Mouse (Mus musculus): ENCODE data around the gene Eps8l3.

The Eps8l3 gene

GRCm38 (mm10) chr3:107877005-107877404 lies at the start of gene Eps8l3:
Eps8l3 (plus strand) TSS chr3:107877229.
- DNase-seq (ENCODE audit: low read depth) = no peak

- DNase-seq (ENCODE audit: low read depth) = no peak
Observed at GRCm38 (mm10) chr3:107827873-107828405, 49.1 kb upstream of the Eps8l3 start.

GRCm38 (mm10) chr3:107828518-107828917 lies 48.5 kb upstream of the Eps8l3 start:
- DNase-seq (ENCODE audit: low read depth) = no peak

- no peak for DNase-seq (ENCODE audit: low read depth)
Observed at GRCm38 (mm10) chr3:107828997-107829396, 48.0 kb upstream of the Eps8l3 start.

GRCm38 (mm10) chr3:107829625-107830024 lies 47.4 kb upstream of the Eps8l3 start:
- no peak for DNase-seq (ENCODE audit: low read depth)

- DNase-seq (ENCODE audit: low read depth) = no peak
Observed at GRCm38 (mm10) chr3:107831875-107832554, 45.0 kb upstream of the Eps8l3 start.

- DNase-seq (ENCODE audit: low read depth) = no peak
Observed at GRCm38 (mm10) chr3:107832645-107833044, 44.4 kb upstream of the Eps8l3 start.

GRCm38 (mm10) chr3:107833370-107833769 lies 43.7 kb upstream of the Eps8l3 start:
- DNase-seq (ENCODE audit: low read depth) = no peak

- DNase-seq (ENCODE audit: low read depth) = no peak
Observed at GRCm38 (mm10) chr3:107833872-107834341, 43.1 kb upstream of the Eps8l3 start.

- no peak for DNase-seq (ENCODE audit: low read depth)
Observed at GRCm38 (mm10) chr3:107835301-107835700, 41.7 kb upstream of the Eps8l3 start.

GRCm38 (mm10) chr3:107839855-107840254 lies 37.2 kb upstream of the Eps8l3 start:
- DNase-seq (ENCODE audit: low read depth) = no peak

GRCm38 (mm10) chr3:107840855-107841254 lies 36.2 kb upstream of the Eps8l3 start:
- DNase-seq (ENCODE audit: low read depth) = no peak

GRCm38 (mm10) chr3:107841370-107841769 lies 35.7 kb upstream of the Eps8l3 start:
- DNase-seq (ENCODE audit: low read depth) = no peak

GRCm38 (mm10) chr3:107843406-107843805 lies 33.6 kb upstream of the Eps8l3 start:
- no peak for DNase-seq (ENCODE audit: low read depth)

GRCm38 (mm10) chr3:107844001-107844400 lies 33.0 kb upstream of the Eps8l3 start:
- DNase-seq (ENCODE audit: low read depth) = no peak

GRCm38 (mm10) chr3:107844499-107844898 lies 32.5 kb upstream of the Eps8l3 start:
- DNase-seq (ENCODE audit: low read depth) = no peak

GRCm38 (mm10) chr3:107846175-107846574 lies 30.9 kb upstream of the Eps8l3 start:
- no peak for DNase-seq (ENCODE audit: low read depth)

GRCm38 (mm10) chr3:107846835-107847234 lies 30.2 kb upstream of the Eps8l3 start:
- DNase-seq (ENCODE audit: low read depth) = no peak

- DNase-seq (ENCODE audit: low read depth) = no peak
Observed at GRCm38 (mm10) chr3:107848126-107848525, 28.9 kb upstream of the Eps8l3 start.

- no peak for DNase-seq (ENCODE audit: low read depth)
Observed at GRCm38 (mm10) chr3:107849000-107849692, 27.9 kb upstream of the Eps8l3 start.

GRCm38 (mm10) chr3:107849693-107850031 lies 27.4 kb upstream of the Eps8l3 start:
- no peak for DNase-seq (ENCODE audit: low read depth)

- DNase-seq (ENCODE audit: low read depth) = no peak
Observed at GRCm38 (mm10) chr3:107850418-107851031, 26.5 kb upstream of the Eps8l3 start.

- no peak for DNase-seq (ENCODE audit: low read depth)
Observed at GRCm38 (mm10) chr3:107852786-107853185, 24.2 kb upstream of the Eps8l3 start.
